Mouse (Mus musculus) midbrain, embryonic 14.5 days (tissue): ENCODE results near the gene Klhdc4. TPM values are rescaled to one million over a fixed set of nuclear protein-coding genes. Genes with fewer than 3 reads are reported as not detected.
A peak's percentile ranks its signal among the peaks of the same experiment; 100 is the strongest.

Experiments
- ATAC-seq: fragments of 200-750 bp; cut with Nextera tagmentation; 2 replicates; pipeline ENCODE4 v1.8.0; 2017; ENCODE audit warnings: moderate number of reproducible peaks, moderate library complexity; ENCODE audit not compliant: low FRiP score, low TSS enrichment
- DNase-seq: peaks from one replicate; pipeline ENCODE4 v3.0.0-alpha.2; 2015
- H3K27ac ChIP-seq: fragments of 300-500 bp; sonication (generic); replicated peaks from 2 replicates; pipeline ENCODE4 v1.5.1; 2014; ENCODE audit warnings: mild to moderate bottlenecking, low read depth, low read length, moderate library complexity
- H3K27me3 ChIP-seq: fragments of 300-500 bp; sonication (generic); 2 replicates; pipeline ENCODE4 v1.6.1; 2014; ENCODE audit warnings: low read length, control low read depth, mixed read lengths; ENCODE audit not compliant: control insufficient read depth, insufficient read depth
- H3K36me3 ChIP-seq: fragments of 300-500 bp; sonication (generic); 2 replicates; pipeline ENCODE4 v1.6.1; 2014; ENCODE audit warnings: low read length, control low read depth; ENCODE audit not compliant: control insufficient read depth, insufficient read depth
- H3K4me1 ChIP-seq: fragments of 300-500 bp; sonication (generic); 2 replicates; pipeline ENCODE4 v1.6.1; 2014; ENCODE audit warnings: mild to moderate bottlenecking, antibody characterized with exemption, low read length, control low read depth; ENCODE audit not compliant: control insufficient read depth, insufficient read depth
- H3K4me2 ChIP-seq: fragments of 300-500 bp; sonication (generic); 2 replicates; pipeline ENCODE4 v1.6.1; 2014; ENCODE audit warnings: mild to moderate bottlenecking, low read length, moderate library complexity
- H3K4me3 ChIP-seq: fragments of 300-500 bp; sonication (generic); replicated peaks from 2 replicates; pipeline ENCODE4 v1.5.1; 2014; ENCODE audit warnings: low read depth, low read length
- H3K9ac ChIP-seq: fragments of 300-500 bp; sonication (generic); replicated peaks from 2 replicates; pipeline ENCODE4 v1.6.1; 2014; ENCODE audit warnings: mild to moderate bottlenecking, low read length, moderate library complexity
- H3K9me3 ChIP-seq: fragments of 300-500 bp; sonication (generic); 2 replicates; pipeline ENCODE4 v1.6.1; 2016; ENCODE audit warnings: low read length, control low read depth, mixed read lengths; ENCODE audit not compliant: control insufficient read depth
- WGBS: fragments of 180-500 bp; shearing (Covaris S2); extraction: QIAGEN DNeasy Blood & Tissue Kit; methylation state at CpG from one replicate; pipeline ENCODE4 v1.1.7; 2014; 5-methylcytosine and 5-hydroxymethylcytosine counted together
- polyA plus RNA-seq: library from polyadenylated mRNA; unstranded; fragments of >200 nt; fragmentation: Nextera tagmentation; extraction: Ambion mirVana; gene quantifications from 2 replicates; pipeline ENCODE4 v1.2.1, GENCODE M21; 2014

Gene Klhdc4
- polyA plus RNA-seq, 1 experiment from 2014 or later: 41.7 TPM

DNA sequence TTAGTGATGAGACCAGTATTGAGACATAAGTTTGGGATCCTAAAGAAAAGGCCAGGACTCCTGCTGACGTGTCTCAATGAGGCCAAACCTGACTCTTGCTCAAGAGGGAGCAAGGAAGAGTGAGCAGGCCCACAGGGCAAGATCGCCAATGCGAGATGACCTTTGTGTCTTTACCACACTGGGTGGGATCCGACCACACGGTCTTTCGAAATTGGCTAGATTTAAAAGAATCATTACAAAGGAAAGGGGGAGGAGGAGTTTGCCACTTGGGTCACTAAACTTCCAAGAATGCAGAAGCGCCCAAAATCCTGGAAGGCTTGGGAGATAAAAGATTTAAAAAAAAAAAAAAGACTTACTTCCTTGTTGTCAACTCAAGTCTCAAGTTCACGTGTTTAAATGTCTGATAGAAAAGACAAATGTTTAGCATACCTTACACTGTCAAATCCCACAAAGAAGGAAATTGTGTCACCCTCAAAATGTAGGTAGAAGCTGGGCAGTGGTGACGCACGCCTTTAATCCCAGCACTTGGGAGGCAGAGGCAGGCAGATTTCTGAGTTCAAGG lies 18.0 kb upstream of the Klhdc4 start:
- H3K4me1 ChIP-seq: peaks cover 6% of the 10 kb centered on the region; the same call in 1 of the 2 replicates
- no peaks in the 10 kb centered on the region for H3K36me3 ChIP-seq
- WGBS: 64% methylated on average over 10 of the region's 10 CpGs

DNA sequence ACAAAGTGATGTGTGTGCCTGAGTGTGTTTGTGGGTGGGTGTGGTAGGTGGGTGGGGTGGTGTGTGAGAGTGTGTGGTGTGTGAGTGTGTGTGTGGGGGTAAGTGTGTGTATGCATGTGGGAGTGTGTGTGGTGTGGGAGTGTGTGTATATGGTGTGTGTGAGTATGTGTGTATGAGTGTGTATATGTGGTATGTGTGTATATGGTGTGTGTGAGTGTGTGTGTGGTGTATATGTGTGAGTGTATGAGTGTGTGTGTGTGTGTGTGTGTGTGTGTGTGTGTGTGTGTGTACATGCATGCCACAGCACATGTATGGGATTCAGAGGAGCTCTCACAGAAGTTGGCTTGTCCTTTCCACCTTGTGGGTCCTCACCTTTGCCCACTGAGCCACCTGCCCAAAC lies 17.4 kb upstream of the Klhdc4 start:
- no peak for ATAC-seq
- Histone ChIP-seq H3K4me1 (peaks cover 6% of the 10 kb centered on the region; the same call in 1 of the 2 replicates), H3K27me3 (no peaks in the 10 kb centered on the region), H3K27ac (no peak overlapping the region), H3K4me2 (no peak overlapping the region), H3K4me3 (no peak overlapping the region), H3K9me3 (no peaks in the 10 kb centered on the region), H3K9ac (no peak overlapping the region), H3K36me3 (no peaks in the 10 kb centered on the region)
- no peak for DNase-seq

More for the DNA sequence above, 18.0 kb upstream of the Klhdc4 start:
- H3K4me2 ChIP-seq: no peak overlapping the region
- H3K27ac ChIP-seq: no peak overlapping the region
- no peak overlapping the region for H3K4me3 ChIP-seq
- DNase-seq (no peak), ATAC-seq (no peak)
- no peak overlapping the region for H3K9ac ChIP-seq
- no peaks in the 10 kb centered on the region for H3K27me3 ChIP-seq
- no peaks in the 10 kb centered on the region for H3K9me3 ChIP-seq

DNA sequence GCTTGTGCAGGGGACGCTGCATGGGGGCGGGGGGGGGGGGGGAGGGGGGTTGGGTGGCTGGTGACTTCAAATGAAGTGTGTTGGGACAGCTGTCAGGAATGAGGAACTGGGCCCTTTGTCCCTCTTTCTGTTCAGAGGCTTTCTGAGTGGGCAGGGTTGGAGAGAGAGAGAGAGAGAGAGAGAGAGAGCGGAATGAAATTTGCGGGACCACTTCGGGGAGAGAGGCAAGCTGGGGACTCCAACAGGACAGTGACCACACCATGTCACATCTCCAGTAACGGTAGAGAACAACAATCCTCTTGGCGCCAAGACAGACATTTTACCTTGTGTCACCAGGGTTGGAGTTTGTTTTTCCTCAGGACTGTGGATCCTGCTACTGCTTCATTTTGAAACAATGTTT lies 15.4 kb upstream of the Klhdc4 start:
- Histone ChIP-seq H3K27me3 (no peaks in the 10 kb centered on the region), H3K9me3 (no peaks in the 10 kb centered on the region), H3K36me3 (no peaks in the 10 kb centered on the region), H3K9ac (no peak overlapping the region), H3K27ac (no peak overlapping the region), H3K4me1 (no peaks in the 10 kb centered on the region), H3K4me2 (no peak overlapping the region), H3K4me3 (no peak overlapping the region)
- 56% methylated on average over 6 of the region's 7 CpGs for WGBS
- DNase-seq (no peak), ATAC-seq (no peak)

DNA sequence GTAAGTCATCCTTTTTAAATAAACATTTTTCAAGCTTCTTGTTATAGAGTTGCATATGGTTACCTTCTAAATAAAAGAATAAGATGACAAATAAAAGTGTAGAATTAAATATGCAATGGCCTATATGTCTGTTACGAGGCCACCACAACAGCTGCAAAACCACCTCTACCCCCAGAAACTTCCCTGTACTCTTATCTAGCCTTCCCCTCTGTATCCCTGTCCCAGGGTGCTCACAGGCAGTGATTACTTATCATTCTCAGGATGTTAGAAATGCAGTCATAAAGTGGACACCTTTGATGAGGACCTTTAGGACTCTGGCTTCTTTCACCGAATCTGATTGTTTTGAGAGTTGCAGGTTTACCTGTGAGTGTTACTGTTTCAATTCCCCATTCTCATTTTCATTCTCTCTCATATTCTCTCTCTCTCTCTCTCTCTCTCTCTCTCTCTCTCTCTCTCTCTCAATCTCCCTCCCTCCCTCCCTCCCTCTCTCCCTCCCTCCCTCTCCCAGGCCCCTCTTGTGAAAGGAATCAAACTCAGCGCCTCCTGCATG lies 13.9 kb upstream of the Klhdc4 start:
- no peak overlapping the region for H3K4me2 ChIP-seq
- H3K4me3 ChIP-seq: no peak overlapping the region
- no peak overlapping the region for H3K27ac ChIP-seq
- no peaks in the 10 kb centered on the region for H3K36me3 ChIP-seq
- ATAC-seq: no peak
- H3K9me3 ChIP-seq: no peaks in the 10 kb centered on the region
- no peaks in the 10 kb centered on the region for H3K27me3 ChIP-seq
- no peaks in the 10 kb centered on the region for H3K4me1 ChIP-seq
- DNase-seq: no peak
- no peak overlapping the region for H3K9ac ChIP-seq
- WGBS: 77% methylated on average over 3 of the region's 3 CpGs

DNA sequence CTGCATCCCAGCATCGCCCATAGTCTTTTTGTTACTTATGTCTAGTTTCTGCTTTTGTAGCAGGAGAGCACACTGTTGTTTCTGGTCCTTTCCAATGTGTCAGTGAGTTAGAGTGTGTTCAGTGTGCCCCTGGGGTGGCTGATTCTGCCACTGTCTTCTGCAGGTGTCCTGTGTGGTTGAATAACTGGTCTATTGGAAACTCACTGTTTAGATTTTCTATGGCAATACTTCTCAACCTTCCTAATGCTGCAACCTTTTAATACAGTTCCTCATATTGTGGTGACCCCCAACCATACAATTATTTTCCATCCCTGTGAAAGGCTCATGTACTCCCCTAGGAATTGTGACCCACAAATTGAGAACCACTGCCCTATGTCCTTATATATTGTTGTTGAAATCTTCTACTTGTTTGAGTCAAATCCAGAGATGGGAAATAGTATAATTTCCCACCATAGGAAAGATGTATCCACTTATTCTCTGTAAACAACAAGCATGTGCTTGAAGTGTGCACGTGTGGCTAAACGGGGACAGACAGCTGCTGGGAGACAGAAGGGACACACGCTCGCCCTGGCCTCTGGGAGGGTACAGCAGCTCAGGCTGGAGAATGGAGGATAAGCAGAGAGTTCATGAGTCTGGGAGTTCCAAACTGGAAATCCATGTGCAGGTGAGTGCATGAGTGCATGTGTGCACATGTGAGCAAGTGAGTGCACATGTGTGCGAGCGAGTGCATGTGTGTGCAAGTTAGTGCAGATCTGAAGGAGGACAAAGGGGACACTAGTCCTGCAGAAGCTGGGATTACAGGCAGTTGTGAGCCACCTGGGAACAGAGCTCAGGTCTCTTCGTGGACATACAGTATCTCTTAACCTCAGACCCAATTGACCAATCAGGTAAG lies 12.9 kb upstream of the Klhdc4 start:
- Histone ChIP-seq H3K4me3 (no peak overlapping the region), H3K27ac (no peak overlapping the region), H3K9ac (no peak overlapping the region), H3K4me2 (no peak overlapping the region), H3K27me3 (no peaks in the 10 kb centered on the region), H3K4me1 (no peaks in the 10 kb centered on the region), H3K9me3 (no peaks in the 10 kb centered on the region), H3K36me3 (no peaks in the 10 kb centered on the region)
- DNase-seq (no peak), ATAC-seq (no peak)
- WGBS: 85% methylated on average over 8 of the region's 8 CpGs

DNA sequence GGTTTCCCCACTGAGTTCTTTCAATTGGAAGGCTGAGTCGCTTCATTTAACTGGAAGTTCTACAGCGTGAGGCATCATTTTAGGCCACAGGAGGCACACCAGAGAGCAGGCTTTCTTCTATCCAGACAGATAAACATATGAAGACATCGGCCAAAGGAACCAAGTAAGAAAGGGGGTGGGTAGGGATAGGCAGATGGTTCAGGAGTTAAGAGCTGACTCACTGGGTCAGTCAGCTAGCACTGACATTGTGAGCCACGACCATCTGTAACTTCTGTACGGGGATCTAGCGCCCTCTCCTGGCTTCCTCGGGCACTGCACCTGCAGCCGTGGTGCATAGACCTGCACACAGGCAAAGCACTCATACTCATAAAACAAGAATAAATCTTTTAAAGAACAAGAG lies 11.9 kb upstream of the Klhdc4 start:
- H3K4me3 ChIP-seq: no peak overlapping the region
- DNase-seq (peak; percentile 69), ATAC-seq (no peak)
- no peak overlapping the region for H3K9ac ChIP-seq
- no peaks in the 10 kb centered on the region for H3K4me1 ChIP-seq
- WGBS: 45% methylated on average over 8 of the region's 8 CpGs
- no peaks in the 10 kb centered on the region for H3K36me3 ChIP-seq
- H3K27ac ChIP-seq: no peak overlapping the region
- no peaks in the 10 kb centered on the region for H3K9me3 ChIP-seq
- no peak overlapping the region for H3K4me2 ChIP-seq
- H3K27me3 ChIP-seq: no peaks in the 10 kb centered on the region

DNA sequence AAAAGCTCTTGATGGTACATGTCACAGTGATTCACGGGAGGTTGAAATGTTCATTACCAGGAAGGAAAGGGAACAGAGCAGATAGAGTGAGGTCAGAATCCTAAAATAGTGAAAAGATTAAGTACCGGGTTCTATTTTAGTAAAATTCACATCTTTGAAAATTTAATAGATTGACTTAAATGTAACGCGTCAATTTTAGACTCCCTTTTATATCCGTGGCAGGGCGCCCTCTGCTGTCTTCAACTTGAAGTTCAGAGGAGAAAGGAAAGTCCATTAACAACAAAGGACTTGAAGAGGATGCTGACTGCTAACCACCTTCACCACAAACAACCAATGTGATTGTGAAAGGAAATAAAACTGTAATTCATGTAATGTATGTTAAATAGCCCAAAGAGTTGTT lies 3.1 kb upstream of the Klhdc4 start:
- WGBS: 18% methylated on average over 6 of the region's 6 CpGs
- DNase-seq (peak; percentile 90), ATAC-seq (no peak)
- Histone ChIP-seq H3K9me3 (no peaks in the 10 kb centered on the region), H3K36me3 (no peaks in the 10 kb centered on the region), H3K9ac (no peak overlapping the region; the same call in 1 of the 2 replicates), H3K4me2 (no peak overlapping the region), H3K27me3 (no peaks in the 10 kb centered on the region), H3K4me3 (no peak overlapping the region), H3K4me1 (peaks cover 11% of the 10 kb centered on the region), H3K27ac (no peak overlapping the region)

DNA sequence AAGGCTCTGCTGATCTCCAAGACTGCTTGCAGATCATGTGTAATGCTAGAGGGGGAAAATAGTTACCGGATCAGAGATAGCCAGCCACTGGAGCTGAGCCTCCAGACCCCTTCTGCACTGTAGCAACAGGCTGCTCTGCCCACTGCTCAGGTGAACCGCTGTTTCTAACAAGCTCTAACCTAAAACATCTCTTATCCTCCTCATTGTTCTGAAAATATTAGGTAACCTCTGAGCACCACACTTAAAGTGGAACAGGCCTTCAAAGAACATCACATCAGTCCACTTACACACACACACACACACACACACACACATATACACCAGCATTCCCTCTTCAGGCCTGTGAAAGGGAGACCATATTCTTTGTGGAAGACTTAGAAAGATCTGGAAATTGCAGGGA lies 2.7 kb upstream of the Klhdc4 start:
- no peak overlapping the region for H3K27ac ChIP-seq
- no peaks in the 10 kb centered on the region for H3K36me3 ChIP-seq
- no peak overlapping the region for H3K4me3 ChIP-seq
- H3K4me1 ChIP-seq: peaks cover 11% of the 10 kb centered on the region
- no peak overlapping the region for H3K4me2 ChIP-seq
- no peak for DNase-seq
- H3K9me3 ChIP-seq: no peaks in the 10 kb centered on the region
- ATAC-seq: no peak
- H3K9ac ChIP-seq: no peak overlapping the region
- WGBS: 88% methylated on average over 2 of the region's 2 CpGs
- H3K27me3 ChIP-seq: no peaks in the 10 kb centered on the region
